Mouse (Mus musculus) frontal cortex, postnatal 10 days (tissue): ENCODE measurements around the gene Podn.
A peak's percentile ranks its signal among the peaks of the same experiment; 100 is the strongest.

Experiments
- DNase-seq, 2 experiments: peaks; one replicate each; pipeline ENCODE4 v3.0.0; 2022; ENCODE audit warnings: low spot score in 2 of 2, mixed read lengths in 1 of 2

Gene Podn

DNA sequence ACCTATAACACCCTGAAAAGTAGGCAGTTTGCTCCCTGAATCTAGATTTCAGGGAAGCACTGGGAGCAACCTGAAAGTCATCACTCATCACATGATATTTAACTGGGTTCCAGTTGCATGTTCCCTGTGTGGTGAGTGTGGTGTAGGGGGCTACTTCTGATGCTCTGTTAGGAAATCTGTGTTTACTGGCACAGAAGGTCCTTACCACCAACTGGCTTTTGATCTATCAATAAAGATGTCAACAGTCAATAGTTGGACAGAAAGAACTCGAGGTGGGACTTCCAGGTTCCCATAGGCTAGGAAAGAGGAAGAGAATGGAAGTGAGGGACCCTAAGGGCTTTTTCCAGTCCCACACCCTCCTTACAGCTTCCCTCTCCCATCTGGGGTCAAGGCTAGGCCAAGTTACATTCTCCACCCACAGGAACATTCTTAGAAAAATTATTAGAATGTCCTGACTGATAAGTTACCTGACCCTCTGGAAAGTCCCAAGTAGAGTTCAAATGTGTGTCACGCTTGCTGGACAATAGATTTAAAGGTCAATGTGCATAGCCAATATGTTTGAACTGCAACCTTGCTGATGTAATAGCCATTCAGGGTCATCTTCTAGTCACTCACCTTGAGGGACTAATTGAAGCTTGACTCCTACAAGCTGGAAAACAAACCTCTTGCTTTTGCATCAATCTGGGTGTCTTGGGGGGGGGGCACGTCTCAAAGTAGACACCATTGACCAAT is 18.9 kb downstream of the Podn start:
- no peak for DNase-seq

GRCm38 (mm10) chr4:108074204-108074823 is 21.9 kb downstream of the Podn start:
- no peak for DNase-seq

DNA sequence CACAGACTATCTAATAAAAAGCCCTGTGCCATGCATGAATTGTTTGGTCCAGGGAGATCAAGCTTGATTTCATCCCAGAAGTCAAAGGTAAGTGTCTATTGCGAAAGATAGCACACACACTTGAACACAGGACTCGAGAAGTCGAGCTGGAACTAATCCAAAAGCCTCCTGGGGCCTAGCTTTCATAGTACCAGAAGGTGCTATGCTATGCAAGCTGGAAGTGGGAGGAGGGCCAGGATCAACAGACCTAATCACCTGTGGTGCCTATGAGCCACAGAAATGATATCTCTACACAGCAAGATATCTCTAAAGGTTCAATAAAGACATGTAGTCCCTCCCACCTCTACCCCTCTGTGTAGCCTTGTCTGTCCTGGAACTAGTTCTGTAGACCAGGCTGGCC is 24.2 kb downstream of the Podn start:
- DNase-seq: no peak

DNA sequence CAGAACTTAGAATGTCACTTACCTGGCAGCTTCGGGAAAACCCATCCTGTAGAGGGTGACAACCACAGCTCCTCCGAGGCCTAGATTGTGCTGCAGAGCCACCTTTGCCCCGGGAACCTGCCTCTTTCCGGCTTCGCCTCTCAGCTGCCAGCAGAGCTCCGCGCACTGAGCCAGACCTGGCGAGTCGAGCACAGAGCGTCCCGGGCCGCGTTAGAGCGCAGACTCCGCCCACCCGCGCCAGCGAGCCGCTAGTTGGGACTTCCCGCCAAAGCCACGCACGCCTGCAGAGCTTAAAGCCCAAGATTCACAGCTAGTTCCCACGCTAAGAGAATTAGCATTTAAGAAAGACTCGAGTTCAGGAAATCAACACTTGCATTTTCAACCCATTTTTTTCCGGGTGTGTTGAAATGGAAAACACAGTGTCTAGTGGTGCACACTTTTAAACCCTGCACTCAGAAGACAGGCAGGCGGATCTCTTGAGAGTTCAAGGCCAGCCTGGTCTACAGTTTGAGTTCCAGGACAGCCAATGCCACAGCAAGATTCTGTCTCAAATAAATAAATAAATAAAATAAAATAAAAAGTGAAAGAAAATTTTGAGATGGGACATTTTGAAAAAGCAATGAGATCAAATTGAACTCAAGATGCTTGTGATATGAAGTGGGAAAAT is 24.9 kb downstream of the Podn start:
- DNase-seq: peak; percentile 88 to 92

DNA sequence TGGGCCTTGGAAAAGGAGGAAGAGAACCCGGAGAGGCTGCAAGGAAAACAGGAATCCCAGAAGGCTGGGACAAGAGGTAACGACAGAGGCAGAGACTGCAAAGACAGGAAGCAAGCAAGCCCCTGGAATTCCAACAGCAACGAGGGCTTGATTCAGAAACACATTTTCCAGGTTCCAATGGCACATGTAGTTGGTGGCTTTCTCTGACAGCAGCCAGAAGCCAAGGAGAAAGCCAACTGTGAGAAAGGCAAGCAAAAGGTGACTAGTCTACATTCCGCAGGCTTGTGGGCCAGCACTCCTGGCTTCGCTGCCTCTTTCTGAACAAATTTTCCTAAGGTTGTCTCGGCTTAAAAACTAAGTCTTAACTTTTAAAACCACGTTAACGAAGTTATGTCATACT is 25.5 kb downstream of the Podn start:
- DNase-seq: no peak

GRCm38 (mm10) chr4:108070286-108070685 is 26.0 kb downstream of the Podn start:
- no peak for DNase-seq

DNA sequence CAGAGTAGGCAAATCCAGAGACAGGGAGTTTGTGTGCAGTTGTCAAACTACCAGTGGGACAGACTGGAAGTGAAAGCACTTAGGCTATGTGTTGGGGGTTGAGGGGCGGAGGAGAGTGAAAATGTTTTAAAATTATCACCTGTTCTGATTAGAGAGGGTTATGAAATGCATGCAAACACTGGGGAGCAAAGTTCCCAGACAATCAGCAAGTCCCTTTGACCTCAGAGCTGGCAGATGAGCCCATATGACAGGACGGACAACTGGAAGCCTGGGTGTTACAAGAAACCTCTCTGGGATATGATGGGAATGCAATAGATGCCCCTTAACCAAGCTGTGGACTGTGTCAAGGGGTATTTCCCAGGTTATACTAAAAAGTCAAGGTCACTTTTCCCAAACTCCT is 28.2 kb downstream of the Podn start:
- DNase-seq: no peak

DNA sequence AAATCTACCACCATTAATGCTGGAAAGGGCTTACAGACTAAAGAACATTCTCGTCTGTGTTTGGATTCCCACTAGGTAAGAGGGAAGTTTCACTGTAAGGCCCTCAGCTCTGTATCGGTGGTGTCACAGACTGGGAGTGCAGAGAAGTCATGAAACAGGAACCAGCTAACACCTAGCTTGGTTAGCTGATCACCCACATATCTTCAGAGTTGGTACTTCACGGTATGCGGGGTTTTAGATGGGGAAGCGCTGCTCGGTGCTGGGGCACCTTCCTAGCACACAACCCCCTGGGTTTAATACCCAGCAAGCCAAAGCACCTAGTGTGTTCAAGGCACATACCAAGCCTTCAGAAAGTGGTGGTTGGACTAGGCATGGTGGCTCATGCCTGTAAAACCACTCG is 29.0 kb downstream of the Podn start:
- no peak for DNase-seq

DNA sequence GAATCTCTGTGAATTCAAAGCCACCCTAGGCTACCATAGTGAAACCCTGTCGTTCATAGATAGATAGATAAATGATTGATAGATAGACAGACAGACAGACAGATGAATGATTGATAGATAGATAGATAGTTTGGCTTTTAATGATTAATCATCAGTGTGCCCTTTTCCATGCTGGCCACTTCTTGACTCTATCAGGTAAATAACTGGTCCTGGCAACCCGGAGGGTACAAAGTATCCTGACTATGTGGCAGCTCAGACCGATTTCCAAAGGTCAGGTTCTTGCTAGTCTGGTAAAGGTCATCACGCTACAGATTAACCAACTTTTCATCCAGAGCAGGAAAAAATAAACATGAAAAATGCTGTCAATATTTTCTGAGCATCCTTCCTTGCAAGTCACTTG is 29.7 kb downstream of the Podn start:
- DNase-seq: no peak

DNA sequence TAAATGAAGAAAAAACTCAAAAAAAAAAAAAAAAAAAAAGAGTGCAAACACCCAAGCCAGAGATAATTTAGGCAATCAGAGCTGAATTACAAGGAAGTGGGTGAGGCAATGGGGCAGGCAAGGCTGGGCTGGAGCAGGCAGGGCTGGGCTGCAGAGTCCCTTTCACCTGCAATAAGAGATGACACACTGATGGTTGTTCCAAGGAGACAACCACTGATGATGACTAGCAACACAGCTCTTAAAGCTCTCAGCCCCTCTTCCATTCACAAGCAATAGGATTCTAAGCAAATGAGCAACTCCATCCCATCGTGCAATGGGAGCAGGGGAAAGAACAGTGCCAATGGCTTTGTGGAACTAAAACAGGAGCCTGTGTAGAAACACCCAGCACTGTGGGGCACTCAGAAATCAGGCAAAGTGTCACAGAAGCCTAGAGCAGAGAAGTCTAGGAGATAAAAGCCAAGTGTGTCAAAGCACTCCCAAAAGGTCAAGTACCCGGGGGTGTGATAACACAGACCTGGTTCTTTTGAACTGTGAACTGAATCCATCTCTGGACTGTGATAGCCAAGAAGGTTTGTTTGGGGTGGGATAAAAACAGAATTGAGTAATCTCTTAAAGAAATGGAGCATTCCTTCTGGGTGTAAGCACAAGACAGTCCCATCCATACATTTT is 30.9 kb downstream of the Podn start:
- no peak for DNase-seq

GRCm38 (mm10) chr4:108063616-108064015 is 32.6 kb downstream of the Podn start:
- DNase-seq: no peak

DNA sequence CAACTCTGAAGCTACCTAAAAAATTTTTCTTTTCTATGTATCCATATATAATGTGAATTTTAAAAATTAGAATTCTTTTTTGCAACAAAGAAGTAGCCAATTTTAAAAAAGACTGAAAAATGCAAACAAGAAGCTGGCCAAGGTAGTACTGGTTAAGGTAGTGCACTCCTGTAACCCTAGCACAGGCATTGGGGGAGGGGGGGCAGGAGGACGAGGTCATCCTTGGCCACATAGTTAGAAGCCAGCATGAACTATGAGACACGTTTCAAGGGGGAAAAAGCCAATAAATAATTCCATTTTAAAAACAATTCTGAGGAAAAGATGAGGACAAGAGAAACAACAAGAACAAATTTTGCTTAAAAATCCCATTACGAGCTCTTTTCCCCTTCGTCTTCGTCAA is 33.7 kb downstream of the Podn start:
- no peak for DNase-seq

- DNase-seq: no peak
Measured at GRCm38 (mm10) chr4:108060774-108061173, 35.5 kb downstream of the Podn start.

GRCm38 (mm10) chr4:108059601-108060379 is 36.5 kb downstream of the Podn start:
- DNase-seq: no peak

DNA sequence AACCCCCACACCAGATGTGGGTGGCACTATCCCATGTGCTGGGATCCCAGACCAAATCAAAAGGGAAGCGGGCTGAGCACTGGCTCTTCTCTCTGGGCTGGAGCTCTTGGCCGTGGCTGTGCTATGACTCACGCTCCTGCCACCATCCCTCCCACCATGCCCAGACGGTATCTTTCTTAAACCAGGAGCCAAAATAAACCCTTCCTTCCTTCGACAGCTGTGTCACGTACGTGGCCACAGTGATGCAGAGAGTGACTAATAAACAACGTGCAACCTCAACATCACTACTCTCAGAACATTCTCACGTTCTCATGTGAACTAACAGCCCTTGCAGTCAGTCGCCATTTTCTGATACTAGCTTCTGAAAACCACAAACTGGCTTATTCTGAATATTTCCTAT is 38.1 kb downstream of the Podn start:
- no peak for DNase-seq

- DNase-seq: no peak
Measured at GRCm38 (mm10) chr4:108057247-108057646, 39.0 kb downstream of the Podn start.

GRCm38 (mm10) chr4:108055873-108056272 is 40.4 kb downstream of the Podn start:
- no peak for DNase-seq

GRCm38 (mm10) chr4:108052673-108053072 is 43.6 kb downstream of the Podn start:
- no peak for DNase-seq

- DNase-seq: peak; percentile 22 to 26
Measured at GRCm38 (mm10) chr4:108051687-108052274, 44.5 kb downstream of the Podn start.

GRCm38 (mm10) chr4:108046136-108046535 is 50.1 kb downstream of the Podn start:
- no peak for DNase-seq
